Mouse (Mus musculus) testis, adult 2 months (tissue): ENCODE measurements around the gene Gypa. TPM values are rescaled to one million over a fixed set of nuclear protein-coding genes. Genes with fewer than 3 reads are reported as not detected.

Source experiments
- H3K27ac ChIP-seq: fragments of 200-500 bp; 2 replicates; pipeline ENCODE4 v1.5.1; 2012; ENCODE audit warnings: low read depth, low read length; ENCODE audit not compliant: control insufficient read depth, insufficient read depth
- H3K27me3 ChIP-seq: fragments of 200-500 bp; 2 replicates; pipeline ENCODE4 v1.6.1; 2012; ENCODE audit warnings: mild to moderate bottlenecking, low read length, moderate library complexity; ENCODE audit not compliant: control insufficient read depth, insufficient read depth
- H3K36me3 ChIP-seq: fragments of 200-500 bp; 2 replicates; pipeline ENCODE4 v1.6.1; 2012; ENCODE audit warnings: mild to moderate bottlenecking, low read length; ENCODE audit not compliant: control insufficient read depth, insufficient read depth
- H3K4me1 ChIP-seq: fragments of 200-500 bp; 2 replicates; pipeline ENCODE4 v1.6.1; 2012; ENCODE audit warnings: low read length; ENCODE audit not compliant: control insufficient read depth, insufficient read depth
- H3K4me3 ChIP-seq: fragments of 200-500 bp; 2 replicates; pipeline ENCODE4 v1.5.1; 2012; ENCODE audit warnings: low read depth, mild to moderate bottlenecking, low read length, moderate library complexity, mixed read lengths; ENCODE audit not compliant: control insufficient read depth
- CTCF ChIP-seq: fragments of 200-500 bp; IDR thresholded peaks from 2 replicates; pipeline ENCODE4 v1.5.1; 2012; ENCODE audit warnings: low read depth, mild to moderate bottlenecking, inconsistent platforms, low read length, moderate library complexity; ENCODE audit not compliant: control insufficient read depth, insufficient read depth, insufficient replicate concordance
- POLR2A ChIP-seq: fragments of 200-500 bp; IDR thresholded peaks from 2 replicates; pipeline ENCODE4 v1.6.1; 2012; ENCODE audit warnings: low read depth, mild to moderate bottlenecking, inconsistent platforms, low read length, moderate library complexity; ENCODE audit not compliant: control insufficient read depth
- polyA plus RNA-seq: library from polyadenylated mRNA; depleted of rRNA; stranded (reverse); fragments of >200 nt; gene quantifications from 2 replicates; pipeline ENCODE4 v1.2.3, GENCODE M21; 2012; rRNA removed

The Gypa gene
- polyA plus RNA-seq, 1 experiment = not detected

GRCm38 (mm10) chr8:80551303-80551702, 57.7 kb downstream of the Gypa start:
- H3K27me3 ChIP-seq = no peaks in the 10 kb centered on the region
- no peaks in the 10 kb centered on the region for H3K4me1 ChIP-seq
- no peak overlapping the region for H3K4me3 ChIP-seq
- H3K36me3 ChIP-seq = no peaks in the 10 kb centered on the region
- H3K27ac ChIP-seq = no peak overlapping the region
- TF ChIP-seq POLR2A (no peak), CTCF (no peak)

DNA sequence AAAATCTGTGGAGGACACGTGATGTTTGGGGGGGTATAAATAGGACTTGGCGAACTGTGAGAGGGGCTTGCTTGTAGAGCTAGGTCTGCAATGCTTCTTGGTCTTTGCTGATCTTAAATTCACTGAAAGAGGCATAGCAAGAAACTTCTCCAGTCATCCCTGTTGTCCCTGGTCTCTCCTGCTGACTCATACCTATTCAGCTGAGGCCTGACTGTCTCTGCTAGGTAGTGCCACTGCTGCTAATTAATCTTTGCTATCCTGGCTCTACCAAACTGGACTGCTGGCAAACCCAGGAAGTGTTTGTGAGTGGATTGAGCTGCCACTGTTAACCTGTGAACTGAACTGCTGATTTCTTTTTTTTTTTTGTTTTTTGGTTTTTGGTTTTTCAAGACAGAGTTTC, 61.4 kb downstream of the Gypa start:
- Histone ChIP-seq H3K27ac (no peak overlapping the region), H3K36me3 (no peaks in the 10 kb centered on the region), H3K4me3 (no peak overlapping the region), H3K4me1 (no peaks in the 10 kb centered on the region), H3K27me3 (no peaks in the 10 kb centered on the region)
- TF ChIP-seq CTCF = no peak
- no peak for TF ChIP-seq POLR2A

Other genes starting within 250 kb of the Gypa start
- gene Frem3, start 117.3 kb downstream of the Gypa start, polyA plus RNA-seq = 0.30 and 0.34 TPM in 2 replicates
- gene Smarca5, start 245.7 kb downstream of the Gypa start, polyA plus RNA-seq = 7.2 and 8.6 TPM in 2 replicates